Mouse (Mus musculus): Measurements from ENCODE around the gene Cdiptos. TPM values are rescaled to one million over a fixed set of nuclear protein-coding genes. Genes with fewer than 3 reads are reported as not detected.

Cdiptos gene
- total and polyA plus RNA-seq, 3 experiments, result 0.47 to 0.97 TPM; not detected in 1

- no peaks in the 10 kb centered on the region for H3K27me3 ChIP-seq (replicated peaks)
- H3K4me2 ChIP-seq (ENCODE audit: insufficient read depth, low read depth, poor library complexity, severe bottlenecking), result no peak overlapping the region
- H3K9me3 ChIP-seq (replicated peaks; ENCODE audit: low read length), result no peaks in the 10 kb centered on the region
- no peak overlapping the region for H3K27ac ChIP-seq (ENCODE audit: insufficient read depth, low read depth)
- in situ Hi-C loops (cut with MboI; ENCODE audit: low pct_ligation_motif_present, low pct_unique_long_range_greater_than_20kb, low sequenced_read_pairs) (no loop called here), dilution Hi-C loops (cut with MboI; ENCODE audit: extremely low pct_ligation_motif_present, extremely low pct_unique_long_range_greater_than_20kb, low sequenced_read_pairs) (no loop called here)
- DNase-seq (ENCODE audit: extremely low read depth), result no peak
- no peak for TF ChIP-seq NRF1 (IDR thresholded peaks at IDR 0.05; ENCODE audit: low read depth, low read length)
- no peak for TF ChIP-seq ZKSCAN1 (IDR thresholded peaks at IDR 0.05; ENCODE audit: borderline replicate concordance, low read depth, low read length)
- TF ChIP-seq JUN (IDR thresholded peaks at IDR 0.05; ENCODE audit: insufficient read depth, low read depth, low read length), result no peak
- no peak for TF ChIP-seq ETS1 (conservative IDR thresholded peaks at IDR 0.05; ENCODE audit: low read depth, low read length)
- TF ChIP-seq EP300 (IDR thresholded peaks at IDR 0.05; ENCODE audit: low read length), result no peak
- no peak for TF ChIP-seq USF2 (conservative IDR thresholded peaks at IDR 0.05; ENCODE audit: low read depth, low read length)
- TF ChIP-seq HCFC1 (IDR thresholded peaks at IDR 0.05; ENCODE audit: low read depth, low read length), result no peak
- no peak for TF ChIP-seq UBTF (IDR thresholded peaks at IDR 0.05; ENCODE audit: low read depth, low read length)
- TF ChIP-seq E2F4 (IDR thresholded peaks at IDR 0.05; ENCODE audit: insufficient replicate concordance, low read depth, low read length), result no peak
- TF ChIP-seq RCOR1 (conservative IDR thresholded peaks at IDR 0.05; ENCODE audit: low read depth, low read length), result no peak
- no peak for TF ChIP-seq ZC3H11A (IDR thresholded peaks at IDR 0.05; ENCODE audit: low read depth, low read length)
- no peak for TF ChIP-seq CHD2 (IDR thresholded peaks at IDR 0.05; ENCODE audit: low read length)
- no peak for TF ChIP-seq USF1 (IDR thresholded peaks at IDR 0.05; ENCODE audit: low read depth, low read length)
- TF ChIP-seq MEF2A (IDR thresholded peaks at IDR 0.05; ENCODE audit: borderline replicate concordance, low read depth, low read length), result no peak
- no peak for TF ChIP-seq ZMIZ1 (IDR thresholded peaks at IDR 0.05; ENCODE audit: low read depth, low read length)
- TF ChIP-seq MAX (IDR thresholded peaks at IDR 0.05; ENCODE audit: low read length), result no peak
- H3K79me2 ChIP-seq (replicated peaks; ENCODE audit: control insufficient read depth, extremely low read depth, insufficient read depth, poor library complexity, severe bottlenecking), result peaks cover 19% of the 10 kb centered on the region
- peaks cover 10 to 24% of the 10 kb centered on the region in 2 experiments; a peak in 3 of 4 replicates for H3K4me1 ChIP-seq (ENCODE audit: control insufficient read depth in 1 of 2, insufficient read depth in 2 of 2)
- H3K36me3 ChIP-seq (replicated peaks in 1 of 2; ENCODE audit: control insufficient read depth in 1 of 2, insufficient read depth in 1 of 2, low read length in 1 of 2), result peaks cover 0 to 13% of the 10 kb centered on the region in 2 experiments
- H3K9ac ChIP-seq (ENCODE audit: insufficient read depth, low read depth), result no peak overlapping the region
- H3K4me3 ChIP-seq (replicated peaks in 1 of 3; ENCODE audit: low read depth in 2 of 3, low read length in 2 of 3, poor library complexity in 1 of 3), result no peak overlapping the region
Measured at GRCm38 (mm10) chr7:126926299-126926698, 49.6 kb downstream of the Cdiptos start.

DNA sequence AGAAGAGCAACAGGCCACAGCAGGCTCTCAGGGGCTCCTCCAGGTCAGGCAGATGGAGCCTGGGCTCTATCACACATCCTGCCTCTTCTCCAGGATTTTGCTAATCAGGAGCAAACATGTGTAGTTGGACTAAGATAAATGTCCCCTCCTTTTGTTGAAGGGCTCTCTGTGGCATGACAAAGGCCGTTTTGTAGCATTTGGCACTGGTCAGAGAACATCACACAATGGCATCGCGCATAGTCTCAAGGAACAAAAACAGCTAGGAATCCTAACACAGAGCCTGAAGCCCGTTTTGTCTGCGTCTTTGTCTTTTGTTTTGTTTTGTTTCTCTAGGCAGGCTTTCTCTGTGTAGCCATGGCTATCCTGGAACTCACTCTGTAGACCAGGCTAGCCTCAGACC lies 51.9 kb downstream of the Cdiptos start:
- dilution Hi-C loops (cut with MboI; ENCODE audit: extremely low pct_ligation_motif_present, extremely low pct_unique_long_range_greater_than_20kb, low sequenced_read_pairs), result no loop called here
- no peak overlapping the region for H3K4me3 ChIP-seq (replicated peaks in 1 of 3; ENCODE audit: low read depth in 2 of 3, low read length in 2 of 3, poor library complexity in 1 of 3)

More for the DNA sequence above, 51.9 kb downstream of the Cdiptos start:
- in situ Hi-C loops (cut with MboI; ENCODE audit: low pct_ligation_motif_present, low pct_unique_long_range_greater_than_20kb, low sequenced_read_pairs), result no loop called here
- H3K27me3 ChIP-seq (replicated peaks), result no peaks in the 10 kb centered on the region
- no peaks in the 10 kb centered on the region for H3K9me3 ChIP-seq (replicated peaks; ENCODE audit: low read length)
- no peaks in the 10 kb centered on the region for H3K36me3 ChIP-seq (replicated peaks in 1 of 2; ENCODE audit: control insufficient read depth in 1 of 2, insufficient read depth in 1 of 2, low read length in 1 of 2)
- H3K79me2 ChIP-seq (replicated peaks; ENCODE audit: control insufficient read depth, extremely low read depth, insufficient read depth, poor library complexity, severe bottlenecking), result peaks cover 2% of the 10 kb centered on the region; the same call in 1 of the 2 replicates
- no peak overlapping the region for H3K27ac ChIP-seq (ENCODE audit: insufficient read depth, low read depth)
- no peak for DNase-seq (ENCODE audit: extremely low read depth)
- no peak overlapping the region for H3K9ac ChIP-seq (ENCODE audit: insufficient read depth, low read depth)
- H3K4me2 ChIP-seq (ENCODE audit: insufficient read depth, low read depth, poor library complexity, severe bottlenecking), result no peak overlapping the region
- peaks cover 4 to 8% of the 10 kb centered on the region in 2 experiments; a peak in 2 of 4 replicates for H3K4me1 ChIP-seq (ENCODE audit: control insufficient read depth in 1 of 2, insufficient read depth in 2 of 2)
- TF ChIP-seq TCF12 (IDR thresholded peaks at IDR 0.05; ENCODE audit: low read depth, low read length), result no peak
- TF ChIP-seq JUND (conservative IDR thresholded peaks at IDR 0.05; ENCODE audit: low read depth, low read length), result no peak
- TF ChIP-seq CTCF (conservative IDR thresholded peaks at IDR 0.05 in 1 of 2, IDR thresholded peaks at IDR 0.05 in 1 of 2; ENCODE audit: low read depth in 2 of 2, low read length in 2 of 2), result no peak
- TF ChIP-seq RAD21 (IDR thresholded peaks at IDR 0.05; ENCODE audit: low read depth, low read length), result no peak
- TF ChIP-seq EP300 (IDR thresholded peaks at IDR 0.05; ENCODE audit: low read length), result no peak
- TF ChIP-seq MYC (IDR thresholded peaks at IDR 0.05; ENCODE audit: low read depth, low read length), result no peak
- no peak for TF ChIP-seq SIN3A (IDR thresholded peaks at IDR 0.05; ENCODE audit: low read length)
- no peak for TF ChIP-seq NRF1 (IDR thresholded peaks at IDR 0.05; ENCODE audit: low read depth, low read length)
- TF ChIP-seq CHD1 (IDR thresholded peaks at IDR 0.05; ENCODE audit: low read depth, low read length), result no peak
- TF ChIP-seq MAFK (IDR thresholded peaks at IDR 0.05; ENCODE audit: insufficient replicate concordance, low read length), result no peak
- no peak for TF ChIP-seq POLR2AphosphoS2 (IDR thresholded peaks at IDR 0.05; ENCODE audit: low read depth, low read length)
- no peak for TF ChIP-seq MXI1 (IDR thresholded peaks at IDR 0.05; ENCODE audit: low read depth, low read length)
- TF ChIP-seq IRF4 (IDR thresholded peaks at IDR 0.05; ENCODE audit: low read depth, low read length), result no peak
- TF ChIP-seq NELFE (IDR thresholded peaks at IDR 0.05; ENCODE audit: low read depth, low read length), result no peak
- no peak for TF ChIP-seq SMC3 (IDR thresholded peaks at IDR 0.05; ENCODE audit: low read depth, low read length)
- TF ChIP-seq UBTF (IDR thresholded peaks at IDR 0.05; ENCODE audit: low read depth, low read length), result no peak
